Mouse (Mus musculus): ENCODE data around the gene Ccdc144b. TPM values are rescaled to one million over a fixed set of nuclear protein-coding genes. Genes with fewer than 3 reads are reported as not detected.

The Ccdc144b gene
- total RNA-seq, 2 experiments from 2014 or later, result not detected

DNA sequence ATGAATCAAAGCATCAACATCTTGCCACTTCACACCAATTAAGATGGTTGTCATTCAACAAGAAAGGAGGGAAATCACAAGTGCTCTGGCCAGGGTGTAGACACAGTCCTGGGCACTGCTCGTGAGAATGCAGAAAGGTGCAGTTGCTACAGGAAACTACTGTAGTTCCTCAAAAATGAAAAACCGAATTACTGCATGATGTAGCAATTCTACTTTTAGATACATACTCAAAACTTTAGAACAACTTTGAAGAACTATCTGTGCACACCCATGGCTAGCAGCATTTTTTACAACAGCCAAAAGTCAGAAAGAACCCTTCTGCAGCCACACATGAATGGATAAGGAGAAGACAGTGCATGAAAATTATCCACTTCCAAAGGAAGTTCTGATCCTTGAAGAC is 86.9 kb downstream of the Ccdc144b start:
- no peak for ATAC-seq (replicated peaks; ENCODE audit: low FRiP score, low TSS enrichment, poor library complexity, severe bottlenecking)

GRCm38 (mm10) chr3:35964928-35965327 is 88.4 kb downstream of the Ccdc144b start:
- peak; percentile 88 for ATAC-seq (replicated peaks; ENCODE audit: low FRiP score, low TSS enrichment, poor library complexity, severe bottlenecking)

- ATAC-seq (replicated peaks; ENCODE audit: low FRiP score, low TSS enrichment, poor library complexity, severe bottlenecking), result no peak
Observed at GRCm38 (mm10) chr3:35963921-35964320, 89.4 kb downstream of the Ccdc144b start.

DNA sequence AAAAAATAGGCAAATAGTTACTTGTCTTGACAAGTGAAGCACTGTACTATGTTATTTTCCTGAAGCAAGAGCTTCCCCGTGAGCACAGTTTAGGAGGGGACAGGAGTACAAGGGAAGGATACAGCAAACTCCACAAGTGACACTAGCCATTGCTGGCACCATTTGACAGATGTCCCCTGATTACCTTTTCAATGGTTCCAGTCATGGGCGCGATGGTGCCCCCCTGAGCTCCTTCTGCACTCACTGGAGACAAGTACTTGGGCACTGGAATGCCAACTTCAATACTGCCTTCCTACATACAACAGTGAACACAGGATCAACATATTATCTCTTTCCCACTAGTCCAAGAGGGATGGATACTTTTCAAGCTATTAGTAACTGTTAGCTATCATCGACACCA is 89.9 kb downstream of the Ccdc144b start:
- no peak for ATAC-seq (replicated peaks; ENCODE audit: low FRiP score, low TSS enrichment, poor library complexity, severe bottlenecking)

GRCm38 (mm10) chr3:35962967-35963366 is 90.4 kb downstream of the Ccdc144b start:
- ATAC-seq (replicated peaks; ENCODE audit: low FRiP score, low TSS enrichment, poor library complexity, severe bottlenecking), result no peak

Other genes with a start within 250 kb of the Ccdc144b start
- 71.7 and 71.9 TPM in 2 replicates for gene Dcun1d1, start 116.1 kb downstream of the Ccdc144b start, total RNA-seq (2014; fragmentation: Nextera tagmentation)
- gene Dcun1d1, start 116.1 kb downstream of the Ccdc144b start, total RNA-seq (2017), result 259 and 282 TPM in 2 replicates
- gene Mccc1, start 52.9 kb downstream of the Ccdc144b start, total RNA-seq (2014; fragmentation: Nextera tagmentation), result 14.9 and 23.9 TPM in 2 replicates
- 18.0 and 22.1 TPM in 2 replicates for gene Mccc1, start 52.9 kb downstream of the Ccdc144b start, total RNA-seq (2017)
- 27.4 and 41.5 TPM in 2 replicates for gene Acad9, start 12.4 kb upstream of the Ccdc144b start, total RNA-seq (2014; fragmentation: Nextera tagmentation)
- gene Acad9, start 12.4 kb upstream of the Ccdc144b start, total RNA-seq (2017), result 43.5 and 47.0 TPM in 2 replicates
- gene D3Ertd254e, start 97.5 kb upstream of the Ccdc144b start, total RNA-seq (2014; fragmentation: Nextera tagmentation), result 5.5 and 6.6 TPM in 2 replicates
- 6.1 and 6.4 TPM in 2 replicates for gene D3Ertd254e, start 97.5 kb upstream of the Ccdc144b start, total RNA-seq (2017)
- not detected in 2 replicates for gene Qrfpr, start 168.8 kb upstream of the Ccdc144b start, total RNA-seq (2014; fragmentation: Nextera tagmentation)
- not detected in 2 replicates for gene Qrfpr, start 168.8 kb upstream of the Ccdc144b start, total RNA-seq (2017)